In genomic region chr2:91236601-91237510, GRCm38 (mm10) we compare ENCODE assay signal across 8 mouse cellular contexts. TPM values are rescaled to one million over a fixed set of nuclear protein-coding genes. Genes with fewer than 3 reads are reported as not detected.
DNase-seq lines count a peak whose midpoint lies in the region; ATAC-seq lines count a peak whose summit lies in the region.

Gene Ddb2 (minus strand): TSS chr2:91236982.

- H3K4me3 ChIP-seq in hindbrain, embryonic 14.5 days (replicated peaks; ENCODE audit: low read length): peak within 1 kb of the TSS; percentile 48

- no peaks in the 10 kb centered on the region for H3K4me1 ChIP-seq in hindbrain, embryonic 14.5 days (replicated peaks; ENCODE audit: control insufficient read depth, insufficient read depth, low read length)

- H3K36me3 ChIP-seq in hindbrain, embryonic 14.5 days (replicated peaks; ENCODE audit: control insufficient read depth, insufficient read depth): peaks cover 10% of the 10 kb centered on the region; the same call in 1 of the 2 replicates

- H3K27me3 ChIP-seq in hindbrain, embryonic 14.5 days (ENCODE audit: control insufficient read depth, insufficient read depth, low read length): no peaks in the 10 kb centered on the region

- WGBS in hindbrain, embryonic 14.5 days: under 1% methylated on average over 47 of the region's 48 CpGs

- peak; percentile 98 for ATAC-seq in hindbrain, embryonic 14.5 days (ENCODE audit: low FRiP score)

- H3K27ac ChIP-seq in hindbrain, embryonic 14.5 days: peak within 1 kb of the TSS; percentile 79

- peak within 1 kb of the TSS; percentile 72 for H3K4me2 ChIP-seq in hindbrain, embryonic 14.5 days (replicated peaks)

- no peaks in the 10 kb centered on the region for H3K9me3 ChIP-seq in hindbrain, embryonic 14.5 days (ENCODE audit: control insufficient read depth, low read length)

- peak within 1 kb of the TSS; percentile 66 for H3K9ac ChIP-seq in hindbrain, embryonic 14.5 days

- peak; percentile 98 for DNase-seq in R1 (ENCODE audit: low read depth, low spot score)
- DNase-seq in cerebellum, postnatal 25 days: peak; percentile 92 to 98
- peak; percentile 53 to 73 for DNase-seq in frontal cortex, postnatal 25 days (ENCODE audit: low spot score in 2 of 2)
- DNase-seq in hindbrain, embryonic 14.5 days (ENCODE audit: low spot score): peak; percentile 93
- DNase-seq in layer of hippocampus, postnatal 36 days: peak; percentile 85 to 86
- peak; percentile 94 for DNase-seq in lung, postnatal 36 days
- DNase-seq in retina, postnatal 1 day: peak; percentile 98
- peak; percentile 69 to 91 for DNase-seq in urinary bladder, adult 18-20 months (ENCODE audit: low spot score in 2 of 2)

RNA-seq across cellular contexts. Expression of gene Ddb2, which starts in this region (rescaled TPM):
- 9.4 and 11.4 TPM in 2 replicates for polyA plus RNA-seq in hindbrain, embryonic 14.5 days (2014; fragmentation: Nextera tagmentation; extraction: Ambion mirVana)
- 1 to 10 TPM; 9.3 to 9.8 TPM for total RNA-seq in layer of hippocampus, postnatal 36 days (2021)

Comparison
In these comparisons a context has a peak if more than half of its experiments do, and no peak if none do; other contexts are left out.
1. Peak in every context shown above with its lines: DNase-seq, ATAC-seq, H3K4me3 ChIP-seq and H3K27ac ChIP-seq.